9 mouse cellular contexts compared by ENCODE assay signal in genomic region chr15:85810462-85810805, GRCm38 (mm10). TPM values are rescaled to one million over a fixed set of nuclear protein-coding genes. Genes with fewer than 3 reads are reported as not detected.
A peak's percentile ranks its signal among the peaks of the same experiment; 100 is the strongest.
DNase-seq lines count a peak whose midpoint lies in the region; ATAC-seq and TF ChIP-seq lines count a peak whose summit lies in the region.
"Had no signal": no experiment of that assay in that cellular context is flagged by ENCODE, and none has a peak within 500 bp of the region (broad histone marks: within the 10 kb centered on the region; RNA-seq: fewer than 3 reads in every experiment).

No protein-coding gene starts in this region.

- peak overlapping the region; percentile 82 for H3K4me3 ChIP-seq in kidney, embryonic 15.5 days (replicated peaks)
- peak overlapping the region; percentile 86 for H3K4me3 ChIP-seq in embryonic facial prominence, embryonic 10.5 days
- H3K4me3 ChIP-seq in hindbrain, postnatal 0 days (ENCODE audit: low read length), result peak overlapping the region; percentile 69
- H3K4me3 ChIP-seq in midbrain, postnatal 0 days (ENCODE audit: low read depth, low read length), result peak overlapping the region; percentile 71

- no peak for DNase-seq in kidney, postnatal 4 days
- no peak for DNase-seq in embryonic facial prominence, embryonic 10.5 days (ENCODE audit: low spot score)
- DNase-seq in hindbrain, postnatal 0 days (ENCODE audit: low spot score), result no peak
- no peak for DNase-seq in midbrain, postnatal 0 days (ENCODE audit: low spot score)
- no peak for DNase-seq in embryo, embryonic 10.5 days (ENCODE audit: low spot score)
- no peak for DNase-seq in thymus, postnatal 10 days (ENCODE audit: low spot score in 2 of 2)

- no peaks in the 10 kb centered on the region for H3K9me3 ChIP-seq in kidney, embryonic 15.5 days (replicated peaks)
- no peaks in the 10 kb centered on the region for H3K9me3 ChIP-seq in embryonic facial prominence, embryonic 10.5 days
- no peaks in the 10 kb centered on the region for H3K9me3 ChIP-seq in hindbrain, postnatal 0 days (ENCODE audit: low read length)
- H3K9me3 ChIP-seq in midbrain, postnatal 0 days (ENCODE audit: low read length), result no peaks in the 10 kb centered on the region

- no peaks in the 10 kb centered on the region for H3K27me3 ChIP-seq in kidney, embryonic 15.5 days
- H3K27me3 ChIP-seq in embryonic facial prominence, embryonic 10.5 days (replicated peaks; ENCODE audit: low read depth, poor library complexity, severe bottlenecking), result no peaks in the 10 kb centered on the region
- no peaks in the 10 kb centered on the region for H3K27me3 ChIP-seq in hindbrain, postnatal 0 days (ENCODE audit: insufficient read depth, low read length)
- H3K27me3 ChIP-seq in midbrain, postnatal 0 days (ENCODE audit: insufficient read depth, low read length), result no peaks in the 10 kb centered on the region

- peaks cover 16% of the 10 kb centered on the region for H3K4me1 ChIP-seq in kidney, embryonic 15.5 days
- H3K4me1 ChIP-seq in embryonic facial prominence, embryonic 10.5 days, result peaks cover 15% of the 10 kb centered on the region
- H3K4me1 ChIP-seq in hindbrain, postnatal 0 days (ENCODE audit: insufficient read depth, low read length), result no peaks in the 10 kb centered on the region
- peaks cover 6% of the 10 kb centered on the region; the same call in 1 of the 2 replicates for H3K4me1 ChIP-seq in midbrain, postnatal 0 days (ENCODE audit: insufficient read depth, low read length)

- 77% methylated on average over 5 of the region's 5 CpGs for WGBS in kidney, embryonic 15.5 days
- 92% methylated on average over 5 of the region's 5 CpGs for WGBS in embryonic facial prominence, embryonic 10.5 days
- 80% methylated on average over 5 of the region's 5 CpGs for WGBS in hindbrain, postnatal 0 days
- WGBS in midbrain, postnatal 0 days, result 85% methylated on average over 5 of the region's 5 CpGs

- H3K9ac ChIP-seq in kidney, embryonic 15.5 days, result peak overlapping the region; percentile 81
- H3K9ac ChIP-seq in hindbrain, postnatal 0 days (replicated peaks; ENCODE audit: low read length), result no peak overlapping the region
- H3K9ac ChIP-seq in midbrain, postnatal 0 days (replicated peaks; ENCODE audit: low read length, poor library complexity, severe bottlenecking), result no peak overlapping the region

- no peak for ATAC-seq in kidney, embryonic 15.5 days (replicated peaks; ENCODE audit: low FRiP score)
- no peak for ATAC-seq in hindbrain, postnatal 0 days
- no peak for ATAC-seq in midbrain, postnatal 0 days (ENCODE audit: low FRiP score)
- ATAC-seq in activated CD4-positive, CD25-positive, alpha-beta regulatory T cell, adult 4 months, result no peak

- no peaks in the 10 kb centered on the region for H3K36me3 ChIP-seq in kidney, embryonic 15.5 days
- H3K36me3 ChIP-seq in embryonic facial prominence, embryonic 10.5 days (replicated peaks), result no peaks in the 10 kb centered on the region
- no peaks in the 10 kb centered on the region for H3K36me3 ChIP-seq in hindbrain, postnatal 0 days (ENCODE audit: insufficient read depth, low read length)
- H3K36me3 ChIP-seq in midbrain, postnatal 0 days (ENCODE audit: insufficient read depth, low read length), result no peaks in the 10 kb centered on the region

- H3K4me2 ChIP-seq in kidney, embryonic 15.5 days, result peak overlapping the region; percentile 91
- peak overlapping the region; percentile 81 for H3K4me2 ChIP-seq in hindbrain, postnatal 0 days (ENCODE audit: low read depth, low read length)
- peak overlapping the region; percentile 58 for H3K4me2 ChIP-seq in midbrain, postnatal 0 days (ENCODE audit: low read depth, low read length, poor library complexity, severe bottlenecking)

- no peak for TF ChIP-seq CTCF in hindbrain, postnatal 0 days (IDR thresholded peaks at IDR 0.05; ENCODE audit: low read depth)
- TF ChIP-seq CTCF in midbrain, postnatal 0 days (IDR thresholded peaks at IDR 0.05), result no peak

- H3K27ac ChIP-seq in kidney, embryonic 15.5 days, result no peak overlapping the region
- no peak overlapping the region for H3K27ac ChIP-seq in embryonic facial prominence, embryonic 10.5 days (replicated peaks)
- peak overlapping the region; percentile 42; the same call in 1 of the 2 replicates for H3K27ac ChIP-seq in hindbrain, postnatal 0 days
- H3K27ac ChIP-seq in midbrain, postnatal 0 days (ENCODE audit: low read depth, low read length), result peak overlapping the region; percentile 14; the same call in 1 of the 2 replicates

RNA-seq across cellular contexts. Expression of gene Cdpf1, which starts 1.1 kb away (rescaled TPM):
- polyA plus RNA-seq in kidney, embryonic 15.5 days (2015; fragmentation: Nextera tagmentation; extraction: Ambion mirVana), result 29.5 and 32.5 TPM in 2 replicates
- polyA plus RNA-seq in embryonic facial prominence, embryonic 10.5 days (2016; fragmentation: Nextera tagmentation; extraction: Ambion mirVana), result 32.2 and 34.2 TPM in 2 replicates
- 21.0 and 32.6 TPM in 2 replicates for total RNA-seq in hindbrain, postnatal 0 days (2014; rRNA removed)
- 22.9 and 25.0 TPM in 2 replicates for polyA plus RNA-seq in hindbrain, postnatal 0 days (2015; fragmentation: Nextera tagmentation; extraction: Ambion mirVana)
- total RNA-seq in midbrain, postnatal 0 days (2014; rRNA removed), result 16.2 and 31.7 TPM in 2 replicates
- polyA plus RNA-seq in midbrain, postnatal 0 days (2015; fragmentation: Nextera tagmentation; extraction: Ambion mirVana), result 22.8 and 23.0 TPM in 2 replicates
- polyA plus RNA-seq in activated CD4-positive, CD25-positive, alpha-beta regulatory T cell, adult 4 months (2017; shearing (Covaris generic)), result 10 to 100 TPM; 37.8 to 46.6 TPM

RNA-seq across cellular contexts. Expression of gene Pkdrej, which starts 11.1 kb away (rescaled TPM):
- 0.14 and 0.15 TPM in 2 replicates for polyA plus RNA-seq in kidney, embryonic 15.5 days (2015; fragmentation: Nextera tagmentation; extraction: Ambion mirVana)
- polyA plus RNA-seq in embryonic facial prominence, embryonic 10.5 days (2016; fragmentation: Nextera tagmentation; extraction: Ambion mirVana), result 0.04 TPM in 2 replicates
- 0.26 and 1.0 TPM in 2 replicates for total RNA-seq in hindbrain, postnatal 0 days (2014; rRNA removed)
- 0.06 and 0.13 TPM in 2 replicates for polyA plus RNA-seq in hindbrain, postnatal 0 days (2015; fragmentation: Nextera tagmentation; extraction: Ambion mirVana)
- total RNA-seq in midbrain, postnatal 0 days (2014; rRNA removed), result 0.33 and 0.57 TPM in 2 replicates
- polyA plus RNA-seq in midbrain, postnatal 0 days (2015; fragmentation: Nextera tagmentation; extraction: Ambion mirVana), result 0.06 and 0.16 TPM in 2 replicates
- polyA plus RNA-seq in activated CD4-positive, CD25-positive, alpha-beta regulatory T cell, adult 4 months (2017; shearing (Covaris generic)), result not detected
- total RNA-seq: neutrophil, adult 5-6 weeks had no signal

RNA-seq across cellular contexts. Expression of gene Ttc38, which starts 21.7 kb away (rescaled TPM):
- 6.3 and 6.7 TPM in 2 replicates for polyA plus RNA-seq in kidney, embryonic 15.5 days (2015; fragmentation: Nextera tagmentation; extraction: Ambion mirVana)
- 2.2 and 3.1 TPM in 2 replicates for polyA plus RNA-seq in embryonic facial prominence, embryonic 10.5 days (2016; fragmentation: Nextera tagmentation; extraction: Ambion mirVana)
- total RNA-seq in hindbrain, postnatal 0 days (2014; rRNA removed), result 4.7 and 5.4 TPM in 2 replicates
- polyA plus RNA-seq in hindbrain, postnatal 0 days (2015; fragmentation: Nextera tagmentation; extraction: Ambion mirVana), result 2.0 and 3.1 TPM in 2 replicates
- total RNA-seq in midbrain, postnatal 0 days (2014; rRNA removed), result 3.8 and 19.1 TPM in 2 replicates
- 2.2 and 3.1 TPM in 2 replicates for polyA plus RNA-seq in midbrain, postnatal 0 days (2015; fragmentation: Nextera tagmentation; extraction: Ambion mirVana)
- 10 to 100 TPM; 11.3 to 13.0 TPM for polyA plus RNA-seq in activated CD4-positive, CD25-positive, alpha-beta regulatory T cell, adult 4 months (2017; shearing (Covaris generic))

RNA-seq across cellular contexts. Expression of gene Gtse1, which starts 49.1 kb away (rescaled TPM):
- 30.3 and 30.8 TPM in 2 replicates for polyA plus RNA-seq in kidney, embryonic 15.5 days (2015; fragmentation: Nextera tagmentation; extraction: Ambion mirVana)
- polyA plus RNA-seq in embryonic facial prominence, embryonic 10.5 days (2016; fragmentation: Nextera tagmentation; extraction: Ambion mirVana), result 53.2 and 54.3 TPM in 2 replicates
- total RNA-seq in hindbrain, postnatal 0 days (2014; rRNA removed), result 10.4 and 10.5 TPM in 2 replicates
- 4.9 and 5.4 TPM in 2 replicates for polyA plus RNA-seq in hindbrain, postnatal 0 days (2015; fragmentation: Nextera tagmentation; extraction: Ambion mirVana)
- total RNA-seq in midbrain, postnatal 0 days (2014; rRNA removed), result 2.4 and 3.2 TPM in 2 replicates
- polyA plus RNA-seq in midbrain, postnatal 0 days (2015; fragmentation: Nextera tagmentation; extraction: Ambion mirVana), result 1.8 and 1.9 TPM in 2 replicates
- 1 to 10 TPM; 5.1 to 8.2 TPM for polyA plus RNA-seq in activated CD4-positive, CD25-positive, alpha-beta regulatory T cell, adult 4 months (2017; shearing (Covaris generic))

Comparison
In these comparisons a context has a peak if more than half of its experiments do, and no peak if none do; other contexts are left out.
1. H3K27ac ChIP-seq: peak in hindbrain, postnatal 0 days (single experiment) and midbrain, postnatal 0 days (single experiment); none in kidney, embryonic 15.5 days (single experiment) and embryonic facial prominence, embryonic 10.5 days (single experiment).
2. Peak in every context shown above with its lines, with median percentiles within 50 percentile points of each other: H3K4me2 ChIP-seq and H3K4me3 ChIP-seq.